Mouse (Mus musculus) yolk sac, embryonic 10.5 days (tissue): ENCODE measurements around the gene Gpr89.

Experiments used
- DNase-seq: peaks from one replicate; pipeline ENCODE4 v3.0.0-alpha.2; 2017; ENCODE audit warnings: low spot score

Gpr89 gene

GRCm38 (mm10) chr3:96904851-96905541 lies at the start of gene Gpr89:
Gpr89 (minus strand) TSS chr3:96905346.
- DNase-seq = peak; percentile 94

GRCm38 (mm10) chr3:96953489-96954233 lies 48.5 kb upstream of the Gpr89 start:
- peak; percentile 14 for DNase-seq

GRCm38 (mm10) chr3:96942706-96943105 lies 37.6 kb upstream of the Gpr89 start:
- DNase-seq = no peak

- peak; percentile 69 for DNase-seq
Observed at GRCm38 (mm10) chr3:96938738-96939137, 33.6 kb upstream of the Gpr89 start.

- DNase-seq = no peak
Observed at GRCm38 (mm10) chr3:96937606-96938005, 32.5 kb upstream of the Gpr89 start.

- DNase-seq = peak; percentile 52
Observed at GRCm38 (mm10) chr3:96936241-96936640, 31.1 kb upstream of the Gpr89 start.

GRCm38 (mm10) chr3:96931261-96931681 lies 26.1 kb upstream of the Gpr89 start:
- DNase-seq = no peak

GRCm38 (mm10) chr3:96925920-96926319 lies 20.8 kb upstream of the Gpr89 start, which contains the start of gene Gja8:
Gja8 (minus strand) TSS chr3:96926020.
- no peak for DNase-seq

GRCm38 (mm10) chr3:96924631-96925030 lies 19.5 kb upstream of the Gpr89 start:
- DNase-seq = no peak

- no peak for DNase-seq
Observed at GRCm38 (mm10) chr3:96920991-96921390, 15.8 kb upstream of the Gpr89 start.

GRCm38 (mm10) chr3:96905592-96905991 lies 446 bp upstream of the Gpr89 start:
- DNase-seq = no peak

- DNase-seq = no peak
Observed at GRCm38 (mm10) chr3:96904393-96904792, 753 bp downstream of the Gpr89 start, which contains the start of gene Gja5. Gja5 (plus strand) TSS chr3:96904693.

- DNase-seq = no peak
Observed at GRCm38 (mm10) chr3:96902336-96902999, 2.7 kb downstream of the Gpr89 start.

GRCm38 (mm10) chr3:96883690-96884089 lies 21.5 kb downstream of the Gpr89 start:
- no peak for DNase-seq

- no peak for DNase-seq
Observed at GRCm38 (mm10) chr3:96882061-96882849, 22.9 kb downstream of the Gpr89 start.

GRCm38 (mm10) chr3:96881557-96881956 lies 23.6 kb downstream of the Gpr89 start:
- DNase-seq = peak; percentile 0

- DNase-seq = peak; percentile 1
Observed at GRCm38 (mm10) chr3:96880385-96880784, 24.8 kb downstream of the Gpr89 start.

GRCm38 (mm10) chr3:96879536-96879935 lies 25.6 kb downstream of the Gpr89 start:
- no peak for DNase-seq

GRCm38 (mm10) chr3:96874808-96875571 lies 30.2 kb downstream of the Gpr89 start:
- DNase-seq = peak; percentile 21

GRCm38 (mm10) chr3:96872501-96872900 lies 32.6 kb downstream of the Gpr89 start:
- DNase-seq = no peak

GRCm38 (mm10) chr3:96871070-96871469 lies 34.1 kb downstream of the Gpr89 start:
- DNase-seq = no peak
